Mouse (Mus musculus) spleen, adult 2 months (tissue): Measurements from ENCODE around the gene Abl1.

Experiments
- CTCF ChIP-seq: fragments of 200-500 bp; IDR thresholded peaks from 2 replicates; pipeline ENCODE4 v1.5.1; 2011; ENCODE audit warnings: mild to moderate bottlenecking, inconsistent platforms; ENCODE audit not compliant: insufficient read depth, insufficient read length, insufficient replicate concordance; ENCODE audit errors: extremely low read depth
- POLR2A ChIP-seq: fragments of 200-500 bp; IDR thresholded peaks from 2 replicates; pipeline ENCODE4 v1.6.1; 2011; ENCODE audit warnings: low read depth, low read length, inconsistent platforms

DNA sequence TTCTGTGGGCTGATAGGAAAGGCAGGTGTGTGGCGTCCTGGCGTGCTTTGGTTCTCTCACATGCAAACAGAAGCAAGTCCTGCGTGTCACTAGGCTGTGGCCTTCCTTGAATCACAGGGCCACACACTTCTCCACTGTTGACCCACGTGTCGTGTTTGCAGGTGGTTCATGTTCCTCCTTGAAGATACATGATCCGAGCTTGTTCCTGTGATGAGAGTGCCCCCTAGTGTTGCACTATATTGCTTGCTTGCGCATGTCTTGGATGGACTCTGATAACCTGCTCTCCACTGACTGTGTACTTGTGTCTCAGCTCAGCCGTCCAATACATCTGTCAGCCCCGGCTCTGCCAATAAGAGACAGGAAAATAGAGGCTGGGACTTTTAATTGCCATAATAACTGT, 96.9 kb downstream of the Abl1 start:
- TF ChIP-seq CTCF (peak; percentile 76; the same call in 1 of the 2 replicates), POLR2A (no peak)
